Mouse (Mus musculus) C2C12 (cell line): ENCODE measurements around the gene Galnt16.

Experiments
- CTCF ChIP-seq: IDR thresholded peaks from one replicate; pipeline ENCODE4 v1.5.1; 2011; ENCODE audit not compliant: control insufficient read depth, insufficient read depth, insufficient read length
- MYOG ChIP-seq: IDR thresholded peaks from one replicate; pipeline ENCODE4 v1.6.1; 2011; ENCODE audit not compliant: control insufficient read depth, insufficient read length; ENCODE audit errors: extremely low read depth

GRCm38 (mm10) chr12:80598236-80598635 is 80.2 kb downstream of the Galnt16 start:
- TF ChIP-seq CTCF (no peak), MYOG (no peak)
